Mouse (Mus musculus) cerebellum, adult 2 months (tissue): ENCODE measurements around the gene Lgals9. TPM values are rescaled to one million over a fixed set of nuclear protein-coding genes. Genes with fewer than 3 reads are reported as not detected.

Experiments used
- DNase-seq, 2 experiments: peaks; one replicate each; pipeline ENCODE4 v3.0.0; 2021
- H3K27ac ChIP-seq: fragments of 200-500 bp; 2 replicates; pipeline ENCODE4 v1.5.1; 2012; ENCODE audit warnings: low read length, control low read depth, inconsistent platforms; ENCODE audit not compliant: insufficient read depth
- H3K27me3 ChIP-seq: fragments of 200-500 bp; 2 replicates; pipeline ENCODE4 v1.6.1; 2012; ENCODE audit warnings: inconsistent platforms, mild to moderate bottlenecking, low read length, moderate library complexity; ENCODE audit not compliant: control insufficient read depth, insufficient read depth
- H3K4me1 ChIP-seq: fragments of 200-500 bp; 2 replicates; pipeline ENCODE4 v1.6.1; 2011; ENCODE audit warnings: low read length; ENCODE audit not compliant: control insufficient read depth, insufficient read depth
- H3K4me3 ChIP-seq: fragments of 200-500 bp; replicated peaks from 2 replicates; pipeline ENCODE3; 2011; ENCODE audit warnings: mild to moderate bottlenecking, low read depth, low read length, control low read depth; ENCODE audit not compliant: insufficient read depth
- CTCF ChIP-seq: fragments of 200-500 bp; IDR thresholded peaks from 2 replicates; pipeline ENCODE4 v1.5.1; 2011; ENCODE audit warnings: low read depth, mild to moderate bottlenecking, control low read depth, low read length, moderate library complexity, borderline replicate concordance; ENCODE audit not compliant: insufficient read depth
- POLR2A ChIP-seq: fragments of 200-500 bp; IDR thresholded peaks from 2 replicates; pipeline ENCODE4 v1.6.1; 2011; ENCODE audit warnings: low read length, control low read depth, borderline replicate concordance; ENCODE audit not compliant: insufficient read depth
- WGBS: fragments of 180-500 bp; shearing (Covaris S2); methylation state at CpG from one replicate; pipeline ENCODE4 v1.1.7; 2018; 5-methylcytosine and 5-hydroxymethylcytosine counted together
- polyA plus RNA-seq: library from polyadenylated mRNA; depleted of rRNA; stranded (reverse); fragments of >200 nt; gene quantifications from 2 replicates; pipeline ENCODE4 v1.2.3, GENCODE M21; 2012; rRNA removed

The Lgals9 gene
- polyA plus RNA-seq, 1 experiment, result 8.7 TPM

- no peak for TF ChIP-seq CTCF
- TF ChIP-seq POLR2A, result no peak
- Histone ChIP-seq H3K27ac (no peak overlapping the region), H3K4me1 (0 out of 2 replicates have a peak, but pooled peaks cover 4% of the 10 kb centered on the region), H3K4me3 (no peak overlapping the region), H3K27me3 (no peaks in the 10 kb centered on the region; the same call in 1 of the 2 replicates)
- 74% methylated on average over 4 of the region's 4 CpGs for WGBS
- DNase-seq, result no peak
Measured at GRCm38 (mm10) chr11:78919745-78920144, 65.0 kb downstream of the Lgals9 start.

GRCm38 (mm10) chr11:78916410-78916809 lies 68.3 kb downstream of the Lgals9 start:
- H3K27me3 ChIP-seq, result no peaks in the 10 kb centered on the region
- DNase-seq, result no peak
- 85% methylated on average over 1 of the region's 1 CpGs for WGBS

GRCm38 (mm10) chr11:78915473-78915872 lies 69.3 kb downstream of the Lgals9 start:
- WGBS, result 21% methylated on average over 6 of the region's 6 CpGs
- TF ChIP-seq CTCF, result no peak
- no peak for TF ChIP-seq POLR2A
- Histone ChIP-seq H3K27ac (no peak overlapping the region), H3K4me3 (no peak overlapping the region), H3K27me3 (no peaks in the 10 kb centered on the region), H3K4me1 (0 out of 2 replicates have a peak, but pooled peaks cover 4% of the 10 kb centered on the region)
- peak; percentile 13 to 41 for DNase-seq

More at GRCm38 (mm10) chr11:78916410-78916809, 68.3 kb downstream of the Lgals9 start:
- 0 out of 2 replicates have a peak, but pooled peaks cover 4% of the 10 kb centered on the region for H3K4me1 ChIP-seq
- H3K4me3 ChIP-seq, result no peak overlapping the region
- no peak for TF ChIP-seq POLR2A
- no peak for TF ChIP-seq CTCF
- H3K27ac ChIP-seq, result no peak overlapping the region

Other genes starting within 250 kb of the Lgals9 start
- 30.8 and 31.2 TPM in 2 replicates for gene Ccnq, start 233.2 kb downstream of the Lgals9 start, polyA plus RNA-seq
- 22.6 and 32.9 TPM in 2 replicates for gene Lyrm9, start 158.4 kb downstream of the Lgals9 start, polyA plus RNA-seq
- 0.63 and 0.65 TPM in 2 replicates for gene Nos2, start 64.2 kb downstream of the Lgals9 start, polyA plus RNA-seq
- 22.4 and 23.2 TPM in 2 replicates for gene Ksr1, start 161.5 kb upstream of the Lgals9 start, polyA plus RNA-seq